Mouse (Mus musculus) kidney, adult 8-10 months (tissue): ENCODE measurements at regions not wholly inside any gene's neighbourhood (a gene's known extent, or its start where the extent isn't known, plus 50 kb on each side); places are given as distances from the start of the nearest gene placed in this dataset.
A peak's percentile ranks its signal among the peaks of the same experiment; 100 is the strongest.

Experiments
- DNase-seq, 2 experiments: peaks; one replicate each; pipeline ENCODE4 v3.0.0; 2022

- no peak for DNase-seq
These were observed 65.4 kb downstream of the Vegfa start for GRCm38 (mm10) chr17:45966736-45967135.

GRCm38 (mm10) chr17:45964031-45964430 is 68.1 kb downstream of the Vegfa start:
- DNase-seq: peak; percentile 66 to 81

GRCm38 (mm10) chr17:45963332-45963731 is 68.8 kb downstream of the Vegfa start:
- no peak for DNase-seq

GRCm38 (mm10) chr17:45961626-45962319 is 70.4 kb downstream of the Vegfa start:
- DNase-seq: no peak

- peak; percentile 80 to 83 for DNase-seq
These were observed 73.9 kb downstream of the Vegfa start for GRCm38 (mm10) chr17:45958094-45958881.

- DNase-seq: no peak
These were observed 76.7 kb downstream of the Vegfa start for GRCm38 (mm10) chr17:45955481-45955880.

- no peak for DNase-seq
These were observed 77.3 kb downstream of the Vegfa start for GRCm38 (mm10) chr17:45954824-45955223.

GRCm38 (mm10) chr17:45953523-45953922 is 78.6 kb downstream of the Vegfa start:
- DNase-seq: no peak

- no peak for DNase-seq
These were observed 81.5 kb downstream of the Vegfa start for GRCm38 (mm10) chr17:45950533-45951164.

- no peak for DNase-seq
These were observed 83.0 kb downstream of the Vegfa start for GRCm38 (mm10) chr17:45949141-45949540.

- DNase-seq: no peak
These were observed 83.7 kb downstream of the Vegfa start for GRCm38 (mm10) chr17:45948314-45948935.

GRCm38 (mm10) chr17:45945005-45945404 is 87.2 kb downstream of the Vegfa start:
- peak; percentile 29 to 58 for DNase-seq

GRCm38 (mm10) chr17:45943244-45943643 is 88.9 kb downstream of the Vegfa start:
- DNase-seq: peak in 1 of 2 experiments; percentile 41

GRCm38 (mm10) chr17:45941890-45942375 is 90.2 kb downstream of the Vegfa start:
- no peak for DNase-seq

GRCm38 (mm10) chr17:45940121-45940813 is 91.9 kb downstream of the Vegfa start:
- no peak for DNase-seq

- DNase-seq: no peak
These were observed 93.9 kb downstream of the Vegfa start for GRCm38 (mm10) chr17:45938284-45938683.

GRCm38 (mm10) chr17:45936577-45936976 is 95.6 kb downstream of the Vegfa start:
- DNase-seq: no peak

GRCm38 (mm10) chr17:45935291-45935690 is 96.9 kb downstream of the Vegfa start:
- no peak for DNase-seq

GRCm38 (mm10) chr17:45934002-45934401 is 98.2 kb downstream of the Vegfa start:
- DNase-seq: no peak

GRCm38 (mm10) chr17:45933034-45933433 is 99.1 kb downstream of the Vegfa start:
- no peak for DNase-seq

- DNase-seq: no peak
These were observed 99.6 kb downstream of the Vegfa start for GRCm38 (mm10) chr17:45932611-45933010.

- DNase-seq: no peak
These were observed 102.6 kb downstream of the Vegfa start for GRCm38 (mm10) chr17:45929591-45929990.
